Mouse (Mus musculus): ENCODE measurements around the gene Klhl25. TPM values are rescaled to one million over a fixed set of nuclear protein-coding genes. Genes with fewer than 3 reads are reported as not detected.
"Not testable (repeated sequence)": the region's sequence is repeated elsewhere in the genome, so short reads cannot be mapped to it uniquely, and the experiment has no call there.

The Klhl25 gene
- total RNA-seq, 1 experiment from 2014 or later = 10.9 TPM

DNA sequence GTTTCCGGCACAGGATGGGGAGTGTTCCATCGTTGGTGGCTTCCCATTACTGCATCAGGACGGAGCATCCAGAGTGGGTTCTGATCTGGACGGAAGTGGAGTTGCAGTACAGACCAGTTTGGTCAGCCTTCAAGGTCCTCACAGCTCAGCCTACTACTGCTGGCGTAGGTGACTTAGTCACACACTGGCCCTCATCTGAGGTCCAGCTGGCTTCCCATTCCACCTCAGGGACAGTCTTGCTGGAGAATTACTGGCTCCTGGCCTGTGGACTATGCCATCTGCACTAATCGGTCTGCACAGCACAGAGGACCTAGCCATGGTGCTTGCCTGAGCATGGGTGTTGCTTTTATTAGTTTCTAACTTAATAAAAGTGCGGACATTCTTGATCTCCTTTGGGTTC is 25.6 kb downstream of the Klhl25 start:
- no peak for DNase-seq

DNA sequence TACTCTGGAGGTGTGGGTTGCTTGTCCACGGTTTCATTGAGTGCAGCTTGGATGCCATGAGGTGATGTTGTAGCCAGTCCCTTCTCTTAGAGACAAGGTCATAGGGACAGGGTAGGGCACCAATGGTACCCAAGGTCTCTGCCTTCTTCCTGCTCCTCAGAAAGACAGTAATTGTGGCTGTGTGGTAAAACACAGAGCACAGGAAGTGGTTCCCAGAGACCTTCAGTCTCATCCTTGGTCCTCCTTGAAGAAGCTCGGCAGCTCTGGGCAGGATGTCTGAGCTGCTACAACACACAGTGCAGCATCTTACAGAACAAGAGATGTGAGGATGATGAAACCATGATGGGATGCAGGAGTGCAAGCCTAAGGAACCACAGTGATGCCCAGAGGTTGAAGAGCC is 31.3 kb downstream of the Klhl25 start:
- DNase-seq = not testable (repeated sequence)

DNA sequence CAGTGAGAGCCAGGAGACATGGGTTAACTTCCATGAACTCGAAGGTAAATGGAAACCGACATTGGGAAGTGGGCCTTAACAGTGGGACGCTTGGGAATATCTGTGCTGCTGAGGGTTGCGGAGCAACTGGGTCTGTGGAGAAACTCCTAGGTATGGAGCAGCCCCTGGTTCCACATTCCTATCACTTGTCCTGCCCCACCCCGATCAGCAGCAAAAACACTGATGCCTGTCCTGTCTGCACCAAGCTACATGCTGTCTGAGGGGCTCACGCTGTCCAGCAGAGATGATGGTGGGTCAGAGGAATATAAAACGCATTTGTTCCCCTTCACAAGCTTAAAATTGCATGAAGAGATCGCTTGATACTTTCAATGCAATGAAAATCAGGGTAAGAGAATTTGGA is 32.1 kb downstream of the Klhl25 start:
- no peak for DNase-seq

DNA sequence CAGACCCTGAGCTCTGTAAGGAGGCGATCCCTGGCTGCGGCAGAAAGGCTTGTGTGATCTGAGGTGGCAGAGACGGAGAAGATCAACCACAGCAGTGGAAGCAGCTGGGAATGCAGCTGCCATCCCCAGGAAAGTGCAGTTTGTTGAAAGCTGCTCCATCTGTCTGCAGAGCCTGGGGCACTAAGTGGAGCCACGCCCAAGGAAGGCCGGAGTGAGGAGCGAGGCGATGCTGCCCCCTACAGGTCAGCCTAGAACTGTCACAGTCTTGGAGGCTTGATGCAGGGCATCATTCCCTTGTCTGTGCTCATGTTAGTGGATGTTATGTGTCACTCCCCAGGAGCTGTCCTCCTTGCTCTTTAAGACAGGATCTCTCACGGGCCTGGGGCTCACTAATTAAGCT is 32.5 kb downstream of the Klhl25 start:
- DNase-seq = peak; percentile 88

DNA sequence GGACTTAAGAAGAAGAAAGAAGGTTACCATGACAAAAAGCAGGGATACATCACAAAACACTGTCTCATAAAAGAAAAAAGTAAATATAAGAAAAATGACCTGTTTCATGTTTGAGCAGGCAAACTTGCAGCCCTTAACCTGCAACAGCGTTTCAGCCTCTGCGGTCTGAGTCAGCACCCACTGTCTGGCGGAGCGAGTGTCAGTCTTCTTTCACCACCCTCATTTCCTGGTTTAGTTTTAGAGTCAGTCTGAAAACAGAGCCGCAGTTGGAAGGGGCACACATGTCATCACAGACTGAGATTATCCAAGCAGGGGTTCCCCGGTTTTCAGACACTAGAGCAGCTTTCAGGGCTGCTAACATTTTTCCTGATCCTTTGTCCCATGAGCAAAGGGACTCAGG is 33.3 kb downstream of the Klhl25 start:
- no peak for DNase-seq

DNA sequence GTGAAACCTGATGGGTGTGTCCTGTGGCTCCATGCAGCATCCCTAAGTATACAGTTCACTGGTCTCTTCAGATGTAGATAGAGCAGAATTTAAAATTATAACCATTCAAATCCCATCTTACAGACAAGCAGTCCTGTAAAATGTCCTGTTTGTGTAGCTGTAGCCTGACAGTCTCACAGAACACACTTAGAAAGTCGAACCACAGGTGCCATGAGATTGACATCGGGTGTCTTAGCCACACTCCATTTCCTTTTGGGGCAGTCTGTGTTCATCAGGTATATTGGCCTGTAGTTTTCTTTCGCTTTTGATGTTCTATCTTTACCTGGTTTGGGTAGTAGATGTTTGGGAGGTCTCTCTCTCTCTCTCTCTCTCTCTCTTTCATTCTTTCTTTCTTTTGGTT is 33.7 kb downstream of the Klhl25 start:
- no peak for DNase-seq

DNA sequence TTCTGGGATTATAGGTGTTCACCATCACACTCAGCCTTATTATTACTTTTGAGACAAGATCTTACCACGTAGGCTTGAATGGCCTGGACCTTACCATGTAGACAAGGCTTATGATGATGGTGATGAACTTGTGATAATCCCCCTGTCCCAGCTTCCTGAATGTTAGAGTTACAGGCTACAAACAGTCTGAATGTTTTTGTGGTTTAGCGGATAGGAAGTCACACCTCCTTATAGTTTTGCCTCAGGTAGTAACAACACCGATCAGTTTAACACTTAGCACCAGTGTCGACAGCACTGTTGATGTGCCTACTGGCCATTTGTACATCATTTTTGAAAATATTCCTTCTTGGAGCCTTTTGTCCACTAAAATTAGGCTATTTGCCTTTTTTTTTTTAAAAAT is 43.4 kb downstream of the Klhl25 start:
- no peak for DNase-seq

DNA sequence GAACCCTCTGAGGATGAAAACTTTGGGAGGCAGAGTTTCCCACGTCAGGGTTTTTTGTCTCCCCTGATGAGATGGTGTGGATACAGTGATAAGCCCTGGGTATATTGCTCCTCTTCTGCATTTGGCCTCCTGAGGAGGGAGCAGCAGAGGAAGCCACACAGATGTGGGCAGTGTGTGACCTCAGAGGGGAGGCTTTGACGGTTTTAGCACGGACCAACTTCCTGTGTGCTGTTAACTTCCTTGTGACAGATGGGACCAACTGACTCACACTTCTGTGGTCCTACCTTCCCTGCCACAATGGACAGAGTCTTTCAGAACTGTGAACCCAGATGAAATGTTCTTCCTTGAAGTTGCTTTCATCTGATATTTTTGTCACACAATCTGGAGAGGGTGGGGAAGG is 44.6 kb downstream of the Klhl25 start:
- no peak for DNase-seq

DNA sequence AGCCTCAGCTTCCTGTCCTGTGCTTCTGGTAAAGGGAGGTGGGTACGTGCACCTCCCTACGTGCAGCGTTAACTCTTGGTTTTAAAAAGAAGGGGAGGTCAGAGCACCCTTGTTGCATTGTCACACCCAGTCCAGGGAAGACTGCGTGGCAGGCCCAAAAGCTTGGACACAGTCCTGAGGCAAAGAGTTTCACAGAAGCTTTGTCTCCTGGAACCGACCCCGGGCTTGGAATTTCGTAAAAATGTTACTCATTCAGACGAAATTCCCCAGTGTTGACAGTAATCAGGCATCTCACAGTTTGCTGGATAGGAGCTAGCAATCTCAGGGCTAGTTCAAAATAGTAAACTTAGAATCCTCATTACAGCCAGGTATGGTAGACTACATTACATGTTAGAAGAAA is 45.6 kb downstream of the Klhl25 start:
- no peak for DNase-seq

DNA sequence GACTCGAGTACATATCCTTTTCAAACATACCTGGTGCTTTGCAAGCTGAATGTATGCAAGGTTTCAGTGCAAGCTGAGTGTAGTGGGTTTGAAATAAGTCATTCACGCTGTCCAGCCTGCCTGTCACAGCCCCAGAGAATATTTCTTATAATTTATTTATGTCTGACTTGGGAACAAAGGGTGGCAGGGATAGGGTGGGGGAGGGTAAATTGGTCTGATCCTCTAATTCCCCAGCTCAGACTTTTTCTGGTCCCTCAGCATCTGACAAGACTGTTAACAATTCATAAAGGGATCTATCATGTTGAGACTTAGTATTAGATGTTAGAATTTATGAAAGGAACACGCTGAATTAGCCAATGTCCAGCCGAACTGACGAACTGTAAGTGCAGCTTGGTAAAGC is 48.9 kb downstream of the Klhl25 start:
- no peak for DNase-seq

DNA sequence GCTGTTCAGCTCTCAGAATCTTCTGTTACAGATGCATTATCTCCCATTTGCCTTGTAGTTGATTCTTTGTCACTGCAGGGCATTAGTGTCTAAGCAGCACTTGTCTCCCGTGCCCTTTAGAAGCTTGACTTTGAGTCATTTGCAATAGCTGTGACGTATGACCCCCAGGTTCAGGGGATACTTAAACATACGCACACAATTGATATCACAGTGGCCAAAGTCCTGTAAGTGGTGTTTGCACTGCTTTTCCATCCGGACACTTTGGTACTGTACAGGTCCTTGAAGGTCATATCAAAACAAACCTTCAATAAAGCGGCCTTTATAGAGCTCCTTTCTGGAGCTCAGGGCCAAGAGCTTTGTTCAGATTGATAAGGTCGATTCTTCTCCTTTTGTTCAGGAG is 51.0 kb downstream of the Klhl25 start:
- no peak for DNase-seq

DNA sequence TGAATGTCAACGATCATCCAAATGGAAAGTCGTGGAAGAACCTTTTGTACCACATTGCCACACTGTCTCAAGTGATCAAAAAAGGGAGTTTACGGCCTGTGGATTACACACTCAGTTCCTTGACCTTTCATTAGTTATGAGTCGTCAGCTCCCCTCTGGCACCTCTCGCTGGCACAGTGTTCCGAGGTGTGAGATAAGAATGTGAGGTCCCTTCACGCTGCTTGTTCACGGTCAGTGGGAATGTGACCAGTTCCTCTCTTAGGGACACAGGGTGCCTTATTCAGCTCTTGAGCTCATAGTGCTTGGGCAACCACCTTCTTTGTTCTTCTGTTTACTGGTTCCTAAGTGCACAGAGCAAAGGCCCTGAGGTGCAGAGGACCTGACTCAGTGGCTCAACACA is 51.4 kb downstream of the Klhl25 start:
- no peak for DNase-seq

DNA sequence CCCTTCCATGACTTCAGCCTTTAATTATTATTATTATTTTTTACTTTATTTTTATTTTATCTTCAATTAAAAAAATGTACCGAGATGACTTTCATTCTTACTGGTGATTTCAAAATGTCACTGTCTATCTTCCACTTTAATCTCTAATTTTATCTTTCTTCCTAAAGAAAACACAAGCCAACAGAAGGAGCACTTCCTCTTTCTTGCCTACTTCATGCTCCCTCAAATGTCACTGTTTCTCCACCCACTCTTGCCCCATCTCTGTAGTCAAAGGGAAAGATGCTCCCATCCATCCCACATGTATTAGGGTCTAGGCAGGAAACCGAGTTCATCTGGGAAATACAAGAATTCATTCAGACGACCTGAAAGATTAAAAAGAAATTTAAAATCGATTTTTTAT is 51.8 kb downstream of the Klhl25 start:
- no peak for DNase-seq

DNA sequence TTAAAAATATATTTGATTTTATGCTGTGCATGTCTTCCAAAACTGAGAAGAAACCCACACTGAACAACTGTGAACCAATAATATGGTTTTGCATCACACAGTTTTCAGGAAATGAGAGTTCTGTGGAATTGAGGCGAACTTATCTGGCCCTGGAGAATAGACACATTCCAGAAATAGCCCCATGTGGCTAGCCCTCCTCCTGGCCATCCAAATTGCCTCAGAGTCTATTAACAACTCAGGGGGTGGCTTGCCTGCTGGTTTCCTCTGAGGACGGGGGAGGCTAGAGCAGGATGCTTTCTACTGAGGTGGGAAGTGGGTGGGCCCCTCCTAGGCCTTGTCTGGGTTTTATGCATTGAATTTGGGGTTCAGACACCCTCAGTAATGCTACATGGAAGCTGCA is 57.0 kb downstream of the Klhl25 start:
- DNase-seq = no peak

DNA sequence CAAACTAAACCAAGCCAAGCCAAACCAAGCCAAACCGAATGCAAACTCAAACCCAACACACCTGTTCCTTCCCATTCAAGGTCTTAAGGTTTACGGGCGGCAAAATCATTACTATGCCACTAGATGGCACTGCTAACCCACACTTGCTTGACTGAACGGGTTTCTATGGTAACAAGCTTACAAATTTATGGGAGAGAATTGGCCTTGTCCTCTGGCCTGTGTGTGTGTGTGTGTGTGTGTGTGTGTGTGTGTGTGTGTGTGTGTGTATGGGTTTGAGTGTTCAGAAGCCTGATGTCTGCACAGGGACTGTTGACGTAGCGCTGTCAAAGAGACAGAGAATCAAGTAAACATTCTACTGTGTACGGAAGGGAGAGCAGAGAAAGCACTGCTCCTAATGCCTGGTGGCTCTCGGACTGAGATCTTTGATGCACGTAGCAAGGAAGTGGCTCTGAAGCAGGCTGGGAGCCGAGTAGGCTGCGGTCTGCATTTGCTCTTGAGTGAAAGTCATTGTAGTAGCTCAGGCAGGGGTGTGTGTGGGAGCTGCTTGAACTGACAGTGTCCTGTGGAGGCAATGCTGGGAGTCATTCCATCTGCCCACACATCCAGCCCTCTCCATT is 62.0 kb downstream of the Klhl25 start:
- DNase-seq = peak; percentile 13

DNA sequence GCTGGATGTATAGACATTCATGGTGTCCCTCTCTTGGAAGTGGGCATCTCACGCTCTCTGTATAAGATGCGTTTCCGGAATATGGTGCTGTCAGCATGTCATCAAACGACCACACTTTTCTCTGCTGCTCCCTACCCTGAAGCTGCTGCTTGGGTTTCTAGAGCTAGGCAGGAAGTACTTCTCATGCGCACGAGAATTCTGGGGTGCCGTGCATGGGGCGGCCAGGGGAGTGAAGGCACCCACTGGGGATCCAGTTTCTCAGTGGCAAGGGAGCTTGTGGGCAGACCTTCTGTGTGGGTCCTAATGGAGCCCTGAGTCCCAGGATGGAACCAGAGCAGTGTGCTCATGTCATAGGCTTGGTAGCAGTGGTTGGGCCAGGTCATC is 62.5 kb downstream of the Klhl25 start:
- no peak for DNase-seq

DNA sequence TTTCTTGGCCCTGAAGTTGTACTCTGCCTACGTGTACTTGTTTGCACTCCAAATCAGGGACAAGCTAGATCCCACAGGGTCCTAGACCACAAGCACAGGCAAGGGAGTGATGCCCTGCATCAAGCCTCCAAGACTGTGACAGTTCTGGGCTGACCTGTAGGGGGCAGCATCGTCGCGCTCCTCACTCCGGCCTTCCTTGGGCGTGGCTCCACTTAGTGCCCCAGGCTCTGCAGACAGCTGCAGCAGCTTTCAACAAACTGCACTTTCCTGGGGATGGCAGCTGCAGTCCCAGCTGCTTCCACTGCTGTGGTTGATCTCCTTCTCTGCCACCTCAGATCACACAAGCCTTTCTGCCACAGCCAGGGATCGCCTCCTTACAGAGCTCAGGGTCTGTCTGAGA is 65.8 kb downstream of the Klhl25 start:
- DNase-seq = peak; percentile 81

DNA sequence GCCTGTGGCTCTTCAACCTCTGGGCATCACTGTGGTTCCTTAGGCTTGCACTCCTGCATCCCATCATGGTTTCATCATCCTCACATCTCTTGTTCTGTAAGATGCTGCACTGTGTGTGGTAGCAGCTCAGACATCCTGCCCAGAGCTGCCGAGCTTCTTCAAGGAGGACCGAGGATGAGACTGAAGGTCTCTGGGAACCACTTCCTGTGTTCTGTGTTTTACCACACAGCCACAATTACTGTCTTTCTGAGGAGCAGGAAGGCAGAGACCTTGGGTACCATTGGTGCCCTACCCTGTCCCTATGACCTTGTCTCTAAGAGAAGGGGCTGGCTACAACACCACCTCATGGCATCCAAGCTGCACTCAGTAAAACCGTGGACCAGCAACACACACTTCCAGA is 67.4 kb downstream of the Klhl25 start:
- DNase-seq = not testable (repeated sequence)

DNA sequence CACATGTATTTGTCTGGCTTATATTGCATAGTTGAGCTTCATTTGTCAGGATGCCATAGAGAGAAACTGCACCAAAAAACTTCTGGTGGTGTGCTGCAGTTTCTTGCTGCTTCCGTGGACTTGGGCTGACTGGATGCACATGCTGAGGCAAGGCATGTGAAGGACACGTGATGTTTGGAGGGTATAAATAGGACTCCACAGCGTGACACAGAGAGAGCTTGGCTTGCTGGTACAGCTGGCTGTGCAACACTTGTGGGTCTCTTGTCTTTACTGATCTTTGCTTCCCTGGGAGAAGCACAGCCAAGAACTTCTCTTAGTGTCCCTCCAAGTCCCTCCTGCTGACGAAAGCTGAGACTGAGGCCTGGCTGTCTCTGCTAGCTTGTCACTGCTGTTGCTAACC is 69.6 kb downstream of the Klhl25 start:
- no peak for DNase-seq

DNA sequence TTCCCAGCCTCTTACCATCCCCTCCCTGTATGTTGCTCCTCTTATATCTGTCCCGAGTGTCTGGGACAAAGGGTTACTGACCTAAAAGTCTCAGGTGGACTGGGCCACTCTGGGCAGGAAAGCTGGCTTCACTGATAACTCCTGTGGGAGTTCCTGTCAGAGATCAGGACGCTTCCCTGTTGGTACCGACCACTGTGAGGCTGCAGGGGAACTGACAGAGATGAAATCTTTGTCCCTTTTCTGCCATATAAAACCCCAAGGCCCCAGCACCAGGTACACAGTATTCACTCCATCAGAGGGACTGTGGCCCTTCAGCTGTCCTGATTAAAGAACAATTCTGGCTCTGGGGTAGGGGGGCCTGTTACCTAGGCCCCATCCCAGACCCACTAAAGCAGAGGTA is 71.6 kb downstream of the Klhl25 start:
- DNase-seq = not testable (repeated sequence)
